ENCODE assay signal across 9 mouse cellular contexts in the genomic region with DNA sequence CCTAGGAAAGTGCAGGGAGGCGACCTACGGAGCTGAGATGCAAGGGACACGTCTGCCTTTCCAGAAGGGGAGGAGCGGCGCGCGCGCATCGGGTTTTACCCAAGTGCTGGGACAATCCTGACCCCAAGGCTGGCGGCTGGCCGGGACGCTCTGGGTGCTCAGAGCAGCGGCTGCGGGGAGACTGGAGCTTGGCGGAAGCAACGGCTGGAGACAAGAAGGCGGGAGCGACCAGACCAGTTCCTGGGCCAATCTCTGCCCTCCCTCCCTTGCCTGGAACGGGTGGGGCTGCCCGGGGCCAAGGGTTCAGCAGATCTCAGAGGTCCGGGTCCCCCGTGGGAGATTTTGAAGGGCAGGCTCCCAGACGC. TPM values are rescaled to one million over a fixed set of nuclear protein-coding genes. Genes with fewer than 3 reads are reported as not detected.
A peak's percentile ranks its signal among the peaks of the same experiment; 100 is the strongest.
DNase-seq lines count a peak whose midpoint lies in the region; ATAC-seq and TF ChIP-seq lines count a peak whose summit lies in the region.
"Had no signal": no experiment of that assay in that cellular context is flagged by ENCODE, and none has a peak within 500 bp of the region (broad histone marks: within the 10 kb centered on the region; RNA-seq: fewer than 3 reads in every experiment).

A gene (minus strand): TSS at position 89 of the 365 bp plus-strand sequence.

- peak within 1 kb of the TSS; percentile 65 for H3K9ac ChIP-seq in embryonic facial prominence, embryonic 13.5 days
- H3K9ac ChIP-seq in heart, embryonic 15.5 days = peak within 1 kb of the TSS; percentile 51
- H3K9ac ChIP-seq in kidney, postnatal 0 days (ENCODE audit: low read depth, low read length) = peak within 1 kb of the TSS; percentile 51
- peak within 1 kb of the TSS; percentile 90 for H3K9ac ChIP-seq in liver, embryonic 16.5 days (ENCODE audit: low read depth, low read length)
- peak within 1 kb of the TSS; percentile 55 for H3K9ac ChIP-seq in neural tube, embryonic 13.5 days

- peak within 1 kb of the TSS; percentile 31 for H3K4me3 ChIP-seq in embryonic facial prominence, embryonic 13.5 days
- peak within 1 kb of the TSS; percentile 44 for H3K4me3 ChIP-seq in heart, embryonic 15.5 days
- H3K4me3 ChIP-seq in kidney, postnatal 0 days (replicated peaks; ENCODE audit: low read depth, low read length) = 0 out of 2 replicates have a peak within 1 kb of the TSS, but pooled peaks have one; percentile 3
- peak within 1 kb of the TSS; percentile 83 for H3K4me3 ChIP-seq in liver, embryonic 16.5 days (ENCODE audit: low read depth, low read length)
- H3K4me3 ChIP-seq in neural tube, embryonic 13.5 days = peak within 1 kb of the TSS; percentile 12

- peak within 1 kb of the TSS; percentile 57 for H3K4me2 ChIP-seq in embryonic facial prominence, embryonic 13.5 days
- peak within 1 kb of the TSS; percentile 78 for H3K4me2 ChIP-seq in heart, embryonic 15.5 days
- H3K4me2 ChIP-seq in kidney, postnatal 0 days (ENCODE audit: low read length) = peak within 1 kb of the TSS; percentile 49
- H3K4me2 ChIP-seq in liver, embryonic 16.5 days (ENCODE audit: low read depth, low read length) = peak within 1 kb of the TSS; percentile 90
- peak within 1 kb of the TSS; percentile 50 for H3K4me2 ChIP-seq in neural tube, embryonic 13.5 days

- peak; percentile 35; the same call in 1 of the 2 replicates for ATAC-seq in embryonic facial prominence, embryonic 13.5 days (ENCODE audit: insufficient number of reproducible peaks, insufficient read depth, low FRiP score, low TSS enrichment, low read depth)
- peak; percentile 47; the same call in 1 of the 2 replicates for ATAC-seq in heart, embryonic 15.5 days (replicated peaks; ENCODE audit: insufficient number of reproducible peaks, insufficient read depth, low FRiP score, low read depth)
- peak; percentile 42; the same call in 1 of the 2 replicates for ATAC-seq in kidney, postnatal 0 days (replicated peaks; ENCODE audit: low FRiP score, low read depth)
- peak; percentile 71 for ATAC-seq in liver, embryonic 16.5 days (ENCODE audit: low read depth)
- ATAC-seq in neural tube, embryonic 13.5 days (ENCODE audit: low read depth) = no peak
- ATAC-seq: Patski had no signal

- H3K27me3 ChIP-seq in embryonic facial prominence, embryonic 13.5 days = peaks cover 14% of the 10 kb centered on the region
- no peaks in the 10 kb centered on the region for H3K27me3 ChIP-seq in heart, embryonic 15.5 days
- H3K27me3 ChIP-seq in kidney, postnatal 0 days (ENCODE audit: insufficient read depth, low read length) = no peaks in the 10 kb centered on the region
- H3K27me3 ChIP-seq in liver, embryonic 16.5 days (ENCODE audit: control insufficient read depth, insufficient read depth, low read depth, low read length) = no peaks in the 10 kb centered on the region
- peaks cover 22% of the 10 kb centered on the region; the same call in 1 of the 2 replicates for H3K27me3 ChIP-seq in neural tube, embryonic 13.5 days
- H3K27me3 ChIP-seq: Patski had no signal

- peak; percentile 53 for DNase-seq in ovary, postnatal 14 days (ENCODE audit: low spot score)
- no peak for DNase-seq in ovary, adult 18-20 months (ENCODE audit: low spot score)
- DNase-seq in kidney, postnatal 0 days (ENCODE audit: low spot score) = peak; percentile 75
- no peak for DNase-seq in right cerebral cortex, adult 18-20 months

- no peaks in the 10 kb centered on the region for H3K9me3 ChIP-seq in embryonic facial prominence, embryonic 13.5 days
- H3K9me3 ChIP-seq in heart, embryonic 15.5 days (replicated peaks) = no peaks in the 10 kb centered on the region
- no peaks in the 10 kb centered on the region for H3K9me3 ChIP-seq in kidney, postnatal 0 days (replicated peaks; ENCODE audit: low read length)
- H3K9me3 ChIP-seq in liver, embryonic 16.5 days (replicated peaks; ENCODE audit: control insufficient read depth, low read length) = no peaks in the 10 kb centered on the region
- H3K9me3 ChIP-seq in neural tube, embryonic 13.5 days = no peaks in the 10 kb centered on the region

- no peak within 1 kb of the TSS for H3K27ac ChIP-seq in embryonic facial prominence, embryonic 13.5 days
- H3K27ac ChIP-seq in heart, embryonic 15.5 days = no peak within 1 kb of the TSS
- H3K27ac ChIP-seq in kidney, postnatal 0 days = no peak within 1 kb of the TSS
- peak within 1 kb of the TSS; percentile 94 for H3K27ac ChIP-seq in liver, embryonic 16.5 days (ENCODE audit: low read length)
- H3K27ac ChIP-seq in neural tube, embryonic 13.5 days (replicated peaks) = no peak within 1 kb of the TSS

- H3K36me3 ChIP-seq in embryonic facial prominence, embryonic 13.5 days = no peaks in the 10 kb centered on the region
- H3K36me3 ChIP-seq in heart, embryonic 15.5 days = no peaks in the 10 kb centered on the region
- no peaks in the 10 kb centered on the region for H3K36me3 ChIP-seq in kidney, postnatal 0 days (ENCODE audit: insufficient read depth, low read length)
- H3K36me3 ChIP-seq in liver, embryonic 16.5 days (ENCODE audit: control insufficient read depth, insufficient read depth) = no peaks in the 10 kb centered on the region
- H3K36me3 ChIP-seq in neural tube, embryonic 13.5 days = no peaks in the 10 kb centered on the region

- TF ChIP-seq CTCF in kidney, postnatal 0 days (IDR thresholded peaks at IDR 0.05; ENCODE audit: low read depth) = no peak

- H3K4me1 ChIP-seq in embryonic facial prominence, embryonic 13.5 days = peaks cover 15% of the 10 kb centered on the region
- H3K4me1 ChIP-seq in heart, embryonic 15.5 days (replicated peaks) = peaks cover 19% of the 10 kb centered on the region
- H3K4me1 ChIP-seq in kidney, postnatal 0 days (replicated peaks; ENCODE audit: insufficient read depth, low read length) = peaks cover 9% of the 10 kb centered on the region
- peaks cover 37% of the 10 kb centered on the region for H3K4me1 ChIP-seq in liver, embryonic 16.5 days (ENCODE audit: control insufficient read depth, low read depth, low read length)
- peaks cover 14% of the 10 kb centered on the region for H3K4me1 ChIP-seq in neural tube, embryonic 13.5 days (replicated peaks)

- whole genome bisulfite sequencing in embryonic facial prominence, embryonic 13.5 days = 4% methylated on average over 23 of the region's 23 CpGs
- 2% methylated on average over 23 of the region's 23 CpGs for WGBS in heart, embryonic 15.5 days
- WGBS in kidney, postnatal 0 days = 3% methylated on average over 23 of the region's 23 CpGs
- under 1% methylated on average over 23 of the region's 23 CpGs for WGBS in liver, embryonic 16.5 days (ENCODE audit: insufficient replicate concordance)
- WGBS in neural tube, embryonic 13.5 days = 5% methylated on average over 23 of the region's 23 CpGs

RNA-seq across cellular contexts. Expression of the gene that starts here (rescaled TPM):
- 2.1 and 3.0 TPM in 2 replicates for polyA plus RNA-seq in embryonic facial prominence, embryonic 13.5 days (2015; fragmentation: Nextera tagmentation; extraction: Ambion mirVana)
- polyA plus RNA-seq in heart, embryonic 15.5 days (2015; fragmentation: Nextera tagmentation; extraction: Ambion mirVana) = 6.1 and 6.4 TPM in 2 replicates
- 1.7 and 1.9 TPM in 2 replicates for polyA plus RNA-seq in kidney, postnatal 0 days (2015; fragmentation: Nextera tagmentation; extraction: Ambion mirVana)
- polyA plus RNA-seq in liver, embryonic 16.5 days (2015; fragmentation: Nextera tagmentation; extraction: Ambion mirVana) = 4.9 and 6.1 TPM in 2 replicates
- polyA plus RNA-seq in neural tube, embryonic 13.5 days (2015; fragmentation: Nextera tagmentation; extraction: Ambion mirVana) = 1.5 and 1.7 TPM in 2 replicates

Comparison
In these comparisons a context has a peak if more than half of its experiments do, and no peak if none do; other contexts are left out.
1. DNase-seq: peak in ovary, postnatal 14 days (single experiment) and kidney, postnatal 0 days (single experiment); none in ovary, adult 18-20 months (single experiment) and right cerebral cortex, adult 18-20 months (single experiment).
2. H3K4me3 ChIP-seq: peak in every context shown above with its lines; median percentile 83 in liver, embryonic 16.5 days; 44 in heart, embryonic 15.5 days; 31 in embryonic facial prominence, embryonic 13.5 days; 12 in neural tube, embryonic 13.5 days; 3 in kidney, postnatal 0 days.
3. Peak in every context shown above with its lines, with median percentiles within 50 percentile points of each other: H3K4me2 ChIP-seq and H3K9ac ChIP-seq.